Mouse (Mus musculus) cerebellum, adult 11 months (tissue): Measurements from ENCODE around the gene Pbx1.

ENCODE experiments used
- DNase-seq: peaks from one replicate; pipeline ENCODE4 v3.0.0; 2022

The Pbx1 gene

GRCm38 (mm10) chr1:168382823-168383157, 49.3 kb downstream of the Pbx1 start:
- DNase-seq, result no peak

DNA sequence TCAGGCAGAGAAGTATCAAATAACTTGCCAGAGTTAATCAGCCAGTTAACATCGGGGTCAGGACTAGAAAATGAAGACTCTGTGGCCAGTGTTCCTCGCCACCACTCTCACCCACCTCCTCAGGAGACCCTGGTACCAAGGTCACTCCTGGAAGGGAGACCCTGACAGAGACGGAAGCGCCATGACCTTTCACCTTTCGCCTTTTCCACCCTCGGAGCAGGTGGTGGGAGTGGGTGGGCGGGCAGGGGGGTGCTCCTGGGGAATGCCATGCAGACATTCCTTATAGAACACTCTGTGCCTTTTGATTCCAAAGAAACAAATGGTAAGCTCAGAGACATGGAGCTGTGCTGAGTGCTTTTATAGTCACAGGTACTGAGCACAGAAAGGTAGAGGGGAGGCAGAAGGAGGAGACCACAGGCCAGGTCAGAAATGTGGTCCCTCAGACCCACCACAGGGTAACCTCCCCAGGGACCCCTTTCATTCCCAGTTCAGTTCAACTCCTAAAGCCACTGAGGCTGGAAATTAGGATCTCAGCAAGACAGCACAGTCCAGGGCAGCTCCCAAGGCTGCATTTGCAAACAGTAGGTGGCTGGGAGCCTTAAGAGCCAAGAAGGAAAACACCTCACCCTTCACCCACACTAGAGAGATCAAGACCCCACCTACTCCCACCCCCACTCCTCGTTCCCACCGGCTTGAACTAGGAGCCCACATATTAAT, 49.8 kb downstream of the Pbx1 start:
- DNase-seq, result no peak

DNA sequence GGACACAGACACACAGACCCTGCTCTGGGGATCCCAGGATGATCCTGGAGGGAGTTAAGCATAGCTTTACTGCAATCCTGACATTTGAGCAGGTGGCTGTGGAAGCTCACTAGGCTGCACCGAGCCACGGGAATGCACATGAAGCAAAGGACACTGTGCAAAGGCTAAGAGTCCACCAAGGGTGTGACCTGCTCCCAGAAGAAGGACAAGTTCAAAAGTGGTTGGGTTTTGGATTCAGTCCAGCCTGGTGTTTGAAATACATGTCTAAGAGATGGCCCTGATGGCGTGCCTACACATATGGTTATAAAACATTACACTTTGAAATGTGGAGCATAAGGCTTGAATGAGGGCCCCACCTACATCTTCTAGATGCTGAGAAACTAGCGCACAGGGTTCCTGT, 50.6 kb downstream of the Pbx1 start:
- no peak for DNase-seq

DNA sequence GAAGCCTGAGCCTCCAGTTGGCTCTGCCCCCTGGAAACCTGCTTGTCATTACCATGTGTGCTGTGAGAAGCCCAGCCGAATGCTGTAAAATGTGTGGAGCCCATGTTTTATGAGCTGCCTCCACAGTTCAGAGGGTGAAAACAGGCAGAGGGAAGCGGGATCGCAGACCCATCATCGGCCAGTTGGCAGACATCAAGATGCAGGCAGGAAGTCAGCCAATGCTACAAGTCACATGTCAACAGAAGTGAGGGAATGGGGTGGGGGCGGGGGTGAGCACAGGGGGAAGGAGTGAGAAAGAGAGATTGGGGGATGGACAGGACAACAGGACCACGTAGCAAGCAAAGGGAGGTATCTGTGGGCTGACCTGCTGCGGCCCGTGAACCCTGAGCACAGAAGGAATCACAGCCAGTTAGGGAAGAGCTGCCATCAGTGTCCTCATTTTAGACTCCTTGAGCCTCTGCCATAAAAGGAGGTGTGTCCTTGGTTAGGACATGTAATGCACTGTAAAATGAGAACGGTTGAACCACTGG, 51.8 kb downstream of the Pbx1 start:
- DNase-seq, result peak; percentile 51

DNA sequence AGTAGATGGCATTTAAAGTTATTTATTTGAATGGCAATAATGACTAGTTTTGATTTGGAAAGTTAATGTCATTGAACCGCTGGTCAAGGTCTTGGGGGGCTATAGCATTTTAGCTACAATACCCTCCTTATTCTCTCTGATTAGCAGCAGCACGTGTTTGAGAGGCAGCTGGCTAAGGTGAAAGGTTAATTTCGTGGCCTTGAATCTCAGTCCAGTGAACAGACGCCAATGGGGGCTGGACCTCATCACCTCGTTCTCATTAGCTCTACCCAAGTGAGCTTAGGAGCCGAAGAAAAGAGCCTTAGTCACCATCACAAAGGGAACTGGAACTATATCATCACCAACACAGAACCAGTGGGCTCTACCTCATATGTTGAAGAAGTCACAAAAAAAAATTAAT, 54.4 kb downstream of the Pbx1 start:
- no peak for DNase-seq

- no peak for DNase-seq
Measured at GRCm38 (mm10) chr1:168376330-168376729, 55.7 kb downstream of the Pbx1 start.

GRCm38 (mm10) chr1:168374953-168375600, 57.0 kb downstream of the Pbx1 start:
- no peak for DNase-seq

- DNase-seq, result no peak
Measured at GRCm38 (mm10) chr1:168372089-168372488, 60.0 kb downstream of the Pbx1 start.

DNA sequence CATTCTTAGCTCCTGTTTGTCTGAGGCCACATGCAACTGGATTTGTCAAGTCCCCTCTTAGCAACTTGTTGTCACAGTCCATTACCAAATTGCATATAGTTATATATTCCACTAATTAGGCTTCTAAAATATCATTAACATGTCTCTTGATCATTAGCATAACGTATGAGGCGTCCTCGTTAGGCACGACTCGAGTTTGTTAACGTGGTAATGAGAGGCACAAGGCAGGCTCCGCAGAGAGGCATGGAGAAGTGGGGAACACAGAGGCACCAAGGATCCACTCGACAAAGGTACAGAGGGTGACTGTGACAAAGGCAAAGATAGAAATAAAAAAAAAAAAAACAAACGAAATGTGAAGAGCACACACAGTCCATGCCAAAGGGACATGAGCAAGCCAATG, 61.1 kb downstream of the Pbx1 start:
- no peak for DNase-seq

- no peak for DNase-seq
Measured at GRCm38 (mm10) chr1:168366261-168366660, 65.8 kb downstream of the Pbx1 start.

DNA sequence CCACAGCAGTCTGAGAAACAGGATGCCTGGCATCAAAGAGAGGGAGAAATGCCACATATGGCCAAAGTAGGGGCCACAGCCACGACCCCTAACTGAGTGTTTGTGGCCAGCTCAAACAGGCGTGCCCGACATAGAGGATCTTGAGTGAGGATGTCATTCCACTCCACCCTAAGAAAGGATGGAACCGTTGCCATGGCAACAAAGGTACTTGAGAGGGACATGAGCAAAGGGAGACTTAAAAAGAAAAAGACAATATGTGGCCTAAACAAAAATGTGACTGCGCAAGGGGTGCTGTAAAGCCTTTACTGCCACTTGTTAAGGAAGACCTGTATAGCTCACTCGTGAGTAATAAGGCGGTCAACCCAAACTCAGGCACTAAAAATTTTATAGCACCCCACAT, 67.7 kb downstream of the Pbx1 start:
- DNase-seq, result no peak

DNA sequence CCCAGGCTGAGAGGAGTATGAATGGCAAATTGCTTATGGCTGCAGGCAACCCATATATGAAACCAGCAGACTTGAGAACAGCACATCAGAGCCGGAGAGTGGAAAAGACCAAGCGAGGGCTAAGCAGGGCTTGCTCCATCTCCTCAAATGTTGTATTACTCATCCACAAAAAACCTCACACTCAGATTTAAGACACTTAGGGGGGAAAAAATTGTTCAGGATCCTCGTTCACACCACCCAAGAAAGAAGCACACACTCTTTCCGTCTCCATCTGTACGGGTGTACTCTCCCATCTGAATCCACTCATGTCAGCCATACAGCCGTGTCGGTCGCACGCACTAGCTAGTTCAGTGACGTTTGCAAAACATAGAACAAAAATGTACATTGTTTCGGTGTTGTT, 69.0 kb downstream of the Pbx1 start:
- DNase-seq, result no peak

DNA sequence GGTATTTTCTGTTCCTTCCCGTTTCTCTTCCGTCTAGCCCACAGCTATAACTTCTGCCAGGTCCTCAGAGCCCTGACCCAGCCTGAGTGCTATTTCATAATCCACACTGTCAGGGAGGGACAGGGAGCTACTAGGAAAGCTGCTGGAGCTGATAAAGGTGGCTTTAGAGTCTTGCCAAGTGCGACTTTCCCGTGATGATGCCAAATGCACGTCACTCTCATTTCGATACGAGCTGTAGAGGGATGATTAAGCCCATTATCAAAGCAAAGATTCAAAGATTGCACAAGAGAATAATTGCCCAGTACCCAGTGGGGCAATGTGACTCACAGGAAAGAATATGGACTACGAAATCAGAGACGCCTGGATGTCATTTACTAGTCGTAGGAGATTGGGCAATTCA, 69.6 kb downstream of the Pbx1 start:
- DNase-seq, result no peak

DNA sequence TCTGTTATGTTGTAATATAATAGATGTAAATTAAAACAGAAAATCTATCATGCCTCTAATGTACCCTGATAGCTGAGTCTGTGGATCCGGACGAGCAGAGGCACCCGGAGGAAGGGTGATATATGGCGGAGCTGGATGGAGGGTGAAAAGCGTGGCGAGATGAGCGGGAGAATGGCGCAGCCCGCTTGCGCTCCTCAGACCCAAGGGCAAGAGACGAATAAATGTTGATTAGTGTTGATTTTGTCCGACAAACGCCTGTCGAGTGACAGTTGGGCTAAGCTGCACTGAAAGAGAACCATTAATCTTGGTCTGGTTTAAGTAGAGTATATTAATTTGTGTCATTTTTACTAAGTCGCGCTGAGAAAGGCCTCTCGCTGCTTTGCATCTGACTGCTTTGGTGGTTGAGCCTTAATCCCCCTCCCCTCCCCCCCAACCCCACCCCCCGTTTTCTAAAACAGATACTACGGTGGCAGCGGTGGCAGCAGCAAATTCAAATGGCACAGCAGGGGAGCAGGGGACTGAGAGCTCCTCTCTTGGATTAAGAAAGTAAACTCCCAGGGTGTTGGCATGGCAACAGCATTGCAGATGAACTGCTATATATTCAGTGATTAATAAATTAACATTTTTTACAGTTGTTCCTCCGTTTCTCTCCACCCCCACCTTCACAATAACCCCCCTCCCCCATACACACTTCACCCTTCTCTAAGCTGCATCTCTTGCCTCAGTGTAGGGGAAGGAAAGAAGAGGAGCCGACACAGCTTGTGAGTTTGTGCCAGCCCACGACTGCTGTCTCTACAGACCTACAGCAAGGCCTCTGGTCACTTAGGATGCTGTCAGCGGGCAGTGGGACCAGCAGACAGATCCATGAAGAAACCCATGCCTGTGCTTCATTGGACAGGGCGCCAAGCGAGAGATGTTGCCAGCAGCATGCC, 74.1 kb downstream of the Pbx1 start:
- no peak for DNase-seq

DNA sequence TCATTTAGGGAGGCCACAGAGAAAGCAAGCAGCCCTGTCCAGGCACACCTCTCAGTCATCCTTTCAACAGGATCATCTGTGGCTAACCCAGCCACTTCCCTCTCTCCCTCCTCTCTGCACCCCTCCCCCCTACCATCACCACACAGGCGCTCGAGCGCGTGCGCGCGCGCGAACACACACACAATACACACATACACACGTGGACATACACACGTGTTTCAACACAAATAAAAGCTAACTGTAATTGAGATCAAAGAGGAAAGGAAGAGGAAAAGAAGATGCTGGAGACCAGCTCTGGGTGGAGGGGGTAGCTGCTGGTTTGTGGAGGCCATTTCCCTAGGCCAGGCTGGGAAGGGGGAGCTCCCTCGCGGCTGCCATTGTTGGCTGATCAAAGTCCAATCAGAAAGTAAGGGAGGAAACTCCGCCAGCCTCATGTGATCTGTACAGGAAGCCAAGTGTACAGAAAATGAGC, 75.1 kb downstream of the Pbx1 start:
- no peak for DNase-seq

DNA sequence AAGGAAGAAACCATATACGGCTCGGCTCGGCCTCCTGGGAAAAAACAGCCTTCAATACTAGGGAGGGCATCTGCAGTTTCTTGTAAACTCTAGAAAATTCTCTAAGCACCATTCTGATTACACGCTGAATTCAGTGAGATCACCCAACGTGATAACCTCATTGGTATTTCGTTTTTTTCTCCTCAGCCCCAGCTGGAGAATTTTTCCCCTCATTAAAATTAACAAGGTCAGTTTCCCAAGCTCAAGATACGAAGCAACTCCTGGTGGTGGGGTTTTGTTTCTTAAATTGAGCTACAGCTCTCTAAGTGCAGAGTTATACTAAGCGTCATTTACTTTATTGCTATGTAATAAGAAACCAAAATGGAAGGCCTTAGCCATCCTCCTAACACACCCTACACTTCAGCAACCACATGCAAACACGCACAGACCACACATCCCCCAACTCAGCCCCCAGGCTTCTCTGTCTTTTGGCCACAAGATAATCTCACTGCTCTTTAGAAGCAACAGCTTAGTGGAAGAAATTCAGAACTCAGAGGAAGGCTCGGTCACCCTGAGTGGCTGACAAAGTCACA, 76.0 kb downstream of the Pbx1 start:
- DNase-seq, result no peak

DNA sequence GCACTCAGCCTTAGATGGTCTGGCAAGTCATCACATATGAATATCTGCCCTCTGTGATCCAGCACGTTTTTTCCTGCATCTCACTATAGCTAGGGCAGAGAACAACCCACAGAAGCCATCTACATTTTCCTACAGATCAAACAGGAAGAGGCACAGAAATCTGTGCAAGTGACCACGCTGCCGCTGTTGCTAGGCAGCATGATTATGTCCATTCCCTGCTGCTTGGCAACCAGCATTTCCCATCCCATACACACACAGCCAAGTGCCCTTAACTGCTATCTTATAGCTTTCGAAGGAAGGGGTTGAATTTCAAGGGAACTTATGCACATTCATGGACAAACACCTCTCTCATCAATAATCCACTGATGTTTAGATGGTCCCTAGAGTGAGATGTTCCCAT, 77.1 kb downstream of the Pbx1 start:
- DNase-seq, result no peak

DNA sequence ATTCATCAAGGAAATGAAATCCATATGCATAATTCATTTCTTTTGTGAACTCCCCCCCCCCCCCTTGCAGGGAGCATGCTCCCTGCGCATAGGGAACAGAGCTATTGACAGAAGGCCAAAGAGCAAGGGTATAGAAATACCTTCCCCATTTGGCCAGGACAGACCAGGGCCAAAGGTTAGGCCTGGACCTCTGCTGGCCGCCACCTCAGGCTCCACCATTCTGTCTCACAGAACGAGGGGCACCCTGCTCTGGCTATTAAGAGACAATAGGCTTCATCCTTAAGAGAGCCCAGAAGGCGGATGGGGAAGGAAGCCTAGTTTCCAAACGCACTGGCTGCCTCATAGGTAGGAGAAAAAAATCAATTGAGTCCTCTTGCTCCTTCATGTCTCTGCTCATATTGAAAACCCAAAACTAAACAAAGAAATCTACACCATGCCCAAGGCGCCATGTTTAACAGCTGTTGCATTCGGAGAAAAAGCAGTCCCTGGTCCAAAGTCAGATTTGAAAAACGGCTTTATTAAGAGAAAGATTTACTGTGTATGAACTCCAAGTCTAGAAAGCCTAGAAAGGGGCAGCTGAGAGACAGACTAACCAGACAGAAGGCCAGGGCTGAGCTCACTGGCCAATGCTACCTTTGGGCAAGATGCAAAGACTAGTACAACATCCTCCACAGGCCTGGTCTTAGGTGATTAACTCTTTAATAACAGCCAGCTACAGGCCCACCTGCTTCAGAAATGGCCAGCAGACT, 83.9 kb downstream of the Pbx1 start:
- DNase-seq, result no peak

- DNase-seq, result no peak
Measured at GRCm38 (mm10) chr1:168344918-168345317, 87.2 kb downstream of the Pbx1 start.

- no peak for DNase-seq
Measured at GRCm38 (mm10) chr1:168344262-168344661, 87.8 kb downstream of the Pbx1 start.

DNA sequence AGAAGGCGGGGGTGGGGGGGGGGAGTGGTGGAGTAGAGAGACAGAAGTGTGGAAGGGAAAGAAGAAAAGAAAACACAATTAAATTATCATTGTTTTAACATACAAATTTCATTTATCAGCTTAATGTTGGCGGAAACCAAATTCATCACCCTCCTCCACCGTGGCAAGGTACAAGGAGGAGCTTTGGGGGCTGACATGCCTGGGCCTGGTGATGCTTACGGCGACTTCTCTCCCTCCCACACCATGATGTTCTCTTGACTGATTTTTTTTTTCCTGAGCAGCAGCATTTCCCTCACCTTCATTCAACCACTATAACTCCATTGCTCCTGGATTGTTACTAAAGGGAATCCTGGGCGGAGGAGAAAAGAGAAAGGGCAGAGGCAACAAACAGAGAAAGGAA, 89.8 kb downstream of the Pbx1 start:
- DNase-seq, result no peak

DNA sequence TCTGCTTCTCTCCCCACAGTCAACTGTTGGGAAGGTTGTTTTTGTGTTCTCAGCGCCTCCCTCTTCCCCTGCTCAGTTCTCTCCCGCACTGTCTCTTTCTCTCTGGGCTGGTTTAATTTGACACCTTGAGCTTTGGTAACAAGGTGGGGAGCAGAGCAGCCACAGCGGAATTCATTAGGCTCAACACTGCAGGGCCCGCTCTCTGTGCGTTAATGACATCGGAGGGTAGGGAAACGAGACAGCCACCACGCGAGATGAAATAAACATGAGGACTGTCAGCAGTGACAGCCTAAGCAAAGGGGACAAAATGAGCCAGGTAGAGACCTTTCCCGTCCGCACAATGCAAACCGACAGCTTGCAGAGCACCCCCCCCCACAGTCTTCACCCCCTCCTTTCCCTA, 90.2 kb downstream of the Pbx1 start:
- DNase-seq, result no peak
